Mouse (Mus musculus): Measurements from ENCODE around the gene Blzf1.

The Blzf1 gene

GRCm38 (mm10) chr1:164294071-164294470, 13.2 kb downstream of the Blzf1 start:
- DNase-seq (ENCODE audit: low read depth, low spot score), result no peak

GRCm38 (mm10) chr1:164292040-164292439, 15.2 kb downstream of the Blzf1 start:
- DNase-seq (ENCODE audit: low read depth, low spot score), result no peak

- DNase-seq (ENCODE audit: low read depth, low spot score), result no peak
These were observed 19.9 kb downstream of the Blzf1 start for GRCm38 (mm10) chr1:164287406-164287805.

GRCm38 (mm10) chr1:164284007-164284406, 23.3 kb downstream of the Blzf1 start:
- DNase-seq (ENCODE audit: low read depth, low spot score), result no peak

- peak; percentile 24 for DNase-seq (ENCODE audit: low read depth, low spot score)
These were observed 28.0 kb downstream of the Blzf1 start for GRCm38 (mm10) chr1:164279332-164279731.

GRCm38 (mm10) chr1:164276552-164276951, 30.7 kb downstream of the Blzf1 start:
- DNase-seq (ENCODE audit: low read depth, low spot score), result no peak

GRCm38 (mm10) chr1:164275455-164275954, 31.8 kb downstream of the Blzf1 start, which contains the start of gene Ccdc181:
Ccdc181 (plus strand) TSS chr1:164275585.
- DNase-seq (ENCODE audit: low read depth, low spot score), result peak; percentile 97

GRCm38 (mm10) chr1:164273659-164274058, 33.6 kb downstream of the Blzf1 start:
- DNase-seq (ENCODE audit: low read depth, low spot score), result no peak

GRCm38 (mm10) chr1:164270941-164271340, 36.3 kb downstream of the Blzf1 start:
- DNase-seq (ENCODE audit: low read depth, low spot score), result peak; percentile 54

GRCm38 (mm10) chr1:164261553-164261952, 45.7 kb downstream of the Blzf1 start:
- no peak for DNase-seq (ENCODE audit: low read depth, low spot score)

GRCm38 (mm10) chr1:164260171-164261028, 46.9 kb downstream of the Blzf1 start:
- DNase-seq (ENCODE audit: low read depth, low spot score), result no peak

GRCm38 (mm10) chr1:164254836-164255235, 52.5 kb downstream of the Blzf1 start:
- no peak for DNase-seq (ENCODE audit: low read depth, low spot score)

- DNase-seq (ENCODE audit: low read depth, low spot score), result no peak
These were observed 54.7 kb downstream of the Blzf1 start for GRCm38 (mm10) chr1:164252551-164252950.

GRCm38 (mm10) chr1:164251438-164251837, 55.9 kb downstream of the Blzf1 start:
- DNase-seq (ENCODE audit: low read depth, low spot score), result no peak

- DNase-seq (ENCODE audit: low read depth, low spot score), result peak; percentile 21
These were observed 56.7 kb downstream of the Blzf1 start for GRCm38 (mm10) chr1:164250391-164251150.

GRCm38 (mm10) chr1:164249332-164249711, 58.0 kb downstream of the Blzf1 start:
- DNase-seq (ENCODE audit: low read depth, low spot score), result no peak

- peak; percentile 96 for DNase-seq (ENCODE audit: low read depth, low spot score)
These were observed 58.6 kb downstream of the Blzf1 start, which contains the start of gene Slc19a2 for GRCm38 (mm10) chr1:164248465-164249331. Slc19a2 (plus strand) TSS chr1:164249046.

- DNase-seq (ENCODE audit: low read depth, low spot score), result peak; percentile 41
These were observed 59.3 kb downstream of the Blzf1 start for GRCm38 (mm10) chr1:164247971-164248370.

- no peak for DNase-seq (ENCODE audit: low read depth, low spot score)
These were observed 59.8 kb downstream of the Blzf1 start for GRCm38 (mm10) chr1:164247442-164247841.

- no peak for DNase-seq (ENCODE audit: low read depth, low spot score)
These were observed 64.5 kb downstream of the Blzf1 start for GRCm38 (mm10) chr1:164242809-164243208.

GRCm38 (mm10) chr1:164241494-164241893, 65.8 kb downstream of the Blzf1 start:
- no peak for DNase-seq (ENCODE audit: low read depth, low spot score)
